Mouse (Mus musculus): ENCODE measurements around the gene Slc37a3.

- TF ChIP-seq EP300 (IDR thresholded peaks at IDR 0.05) (no peak), CTCF (IDR thresholded peaks at IDR 0.05) (no peak)
Measured at GRCm38 (mm10) chr6:39317854-39318630, 59.4 kb downstream of the Slc37a3 start.

Measured in lung, postnatal 0 days (tissue).